Mouse (Mus musculus) embryonic facial prominence, embryonic 13.5 days (tissue): ENCODE results near the gene Txnrd1. TPM values are rescaled to one million over a fixed set of nuclear protein-coding genes. Genes with fewer than 3 reads are reported as not detected.

ENCODE experiments used
- ATAC-seq: fragments of 200-750 bp; cut with Nextera tagmentation; 2 replicates; pipeline ENCODE4 v1.8.0; 2017; ENCODE audit warnings: low read depth; ENCODE audit not compliant: insufficient number of reproducible peaks, insufficient read depth, low FRiP score, low TSS enrichment
- H3K27ac ChIP-seq: fragments of 300-500 bp; sonication (generic); 2 replicates; pipeline ENCODE4 v1.5.1; 2015; ENCODE audit warnings: moderate library complexity, mild to moderate bottlenecking, inconsistent platforms
- H3K27me3 ChIP-seq: fragments of 300-500 bp; sonication (generic); 2 replicates; pipeline ENCODE4 v1.6.1; 2015; ENCODE audit warnings: mild to moderate bottlenecking, inconsistent platforms
- H3K36me3 ChIP-seq: fragments of 300-500 bp; sonication (generic); 2 replicates; pipeline ENCODE4 v1.6.1; 2015; ENCODE audit warnings: mild to moderate bottlenecking, inconsistent platforms
- H3K4me1 ChIP-seq: fragments of 300-500 bp; sonication (generic); 2 replicates; pipeline ENCODE4 v1.6.1; 2015; ENCODE audit warnings: inconsistent platforms
- H3K4me2 ChIP-seq: fragments of 300-500 bp; sonication (generic); 2 replicates; pipeline ENCODE4 v1.6.1; 2015; ENCODE audit warnings: moderate library complexity, mild to moderate bottlenecking, inconsistent platforms
- H3K4me3 ChIP-seq: fragments of 300-500 bp; sonication (generic); 2 replicates; pipeline ENCODE4 v1.5.1; 2015; ENCODE audit warnings: mild to moderate bottlenecking, inconsistent platforms
- H3K9ac ChIP-seq: fragments of 300-500 bp; sonication (generic); 2 replicates; pipeline ENCODE4 v1.6.1; 2015; ENCODE audit warnings: mild to moderate bottlenecking, inconsistent platforms
- H3K9me3 ChIP-seq: fragments of 300-500 bp; sonication (generic); 2 replicates; pipeline ENCODE4 v1.6.1; 2016; ENCODE audit warnings: inconsistent platforms
- WGBS: fragments of 180-500 bp; shearing (Covaris S2); methylation state at CpG from one replicate; pipeline ENCODE4 v1.1.7; 2015; ENCODE audit warnings: mixed read lengths; 5-methylcytosine and 5-hydroxymethylcytosine counted together
- polyA plus RNA-seq: library from polyadenylated mRNA; unstranded; fragments of >200 nt; fragmentation: Nextera tagmentation; extraction: Ambion mirVana; gene quantifications from 2 replicates; pipeline ENCODE4 v1.2.1, GENCODE M21; 2015

Txnrd1 gene
- polyA plus RNA-seq, 1 experiment from 2014 or later: 99.4 TPM

- 79% methylated on average over 6 of the region's 6 CpGs for WGBS
- Histone ChIP-seq H3K4me2 (no peak overlapping the region), H3K4me3 (no peak overlapping the region), H3K27ac (no peak overlapping the region), H3K36me3 (peaks cover 47% of the 10 kb centered on the region), H3K9ac (no peak overlapping the region), H3K4me1 (peaks cover 27% of the 10 kb centered on the region), H3K9me3 (no peaks in the 10 kb centered on the region), H3K27me3 (no peaks in the 10 kb centered on the region)
- ATAC-seq: no peak
These were observed 34.8 kb downstream of the Txnrd1 start for GRCm38 (mm10) chr10:82868418-82869086.

GRCm38 (mm10) chr10:82875446-82875845, 41.7 kb downstream of the Txnrd1 start:
- 88% methylated on average over 10 of the region's 10 CpGs for WGBS
- Histone ChIP-seq H3K27ac (no peak overlapping the region), H3K9me3 (no peaks in the 10 kb centered on the region), H3K4me3 (no peak overlapping the region), H3K27me3 (no peaks in the 10 kb centered on the region), H3K9ac (no peak overlapping the region), H3K4me1 (peaks cover 20% of the 10 kb centered on the region), H3K36me3 (peaks cover 74% of the 10 kb centered on the region), H3K4me2 (no peak overlapping the region)
- no peak for ATAC-seq

DNA sequence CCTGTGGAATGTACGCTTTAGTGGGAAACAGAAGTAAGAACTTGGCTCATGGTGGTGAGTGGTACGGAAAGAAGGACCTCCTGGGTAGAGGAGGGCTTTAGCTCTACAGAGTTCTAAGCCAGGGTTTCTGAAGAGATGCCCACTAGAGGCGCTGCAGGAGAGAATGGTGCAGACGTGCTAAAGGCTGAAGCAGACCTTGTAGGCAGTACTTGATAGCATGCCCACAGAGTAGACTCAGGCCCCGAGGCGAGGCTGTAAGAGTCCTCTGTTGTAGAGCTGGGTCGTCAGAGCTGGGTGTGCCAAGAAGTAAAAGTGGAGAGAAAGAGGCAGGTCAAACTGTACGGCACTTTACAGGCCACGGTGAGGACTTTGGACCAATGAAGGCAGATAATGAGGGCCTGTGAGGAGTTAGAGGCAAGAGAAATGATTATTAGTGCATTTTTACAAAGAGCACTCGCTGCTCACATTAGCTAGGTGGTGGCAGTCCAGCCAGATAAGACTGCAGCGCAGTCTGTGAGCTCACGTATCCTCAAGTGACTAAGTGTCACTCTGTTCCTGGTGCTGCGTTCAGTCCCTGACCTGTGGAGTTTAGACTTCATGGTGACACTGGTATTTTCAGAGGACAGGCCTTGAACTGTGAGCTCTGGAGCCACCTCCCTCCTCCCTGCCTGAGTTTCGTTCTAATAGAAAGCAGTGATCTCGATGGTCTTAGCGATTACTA, 42.5 kb downstream of the Txnrd1 start:
- Histone ChIP-seq H3K27me3 (no peaks in the 10 kb centered on the region), H3K4me3 (no peak overlapping the region), H3K27ac (no peak overlapping the region), H3K4me1 (peaks cover 18% of the 10 kb centered on the region), H3K9ac (no peak overlapping the region), H3K36me3 (peaks cover 76% of the 10 kb centered on the region), H3K4me2 (no peak overlapping the region), H3K9me3 (no peaks in the 10 kb centered on the region)
- WGBS: 72% methylated on average over 16 of the region's 16 CpGs
- ATAC-seq: no peak

- Histone ChIP-seq H3K4me3 (no peak overlapping the region), H3K27ac (no peak overlapping the region), H3K36me3 (peaks cover 93% of the 10 kb centered on the region), H3K27me3 (no peaks in the 10 kb centered on the region), H3K4me2 (no peak overlapping the region), H3K9me3 (no peaks in the 10 kb centered on the region), H3K9ac (no peak overlapping the region), H3K4me1 (peaks cover 27% of the 10 kb centered on the region)
- ATAC-seq: no peak
- WGBS: 93% methylated on average over 6 of the region's 6 CpGs
These were observed 53.6 kb downstream of the Txnrd1 start for GRCm38 (mm10) chr10:82887354-82887753.

DNA sequence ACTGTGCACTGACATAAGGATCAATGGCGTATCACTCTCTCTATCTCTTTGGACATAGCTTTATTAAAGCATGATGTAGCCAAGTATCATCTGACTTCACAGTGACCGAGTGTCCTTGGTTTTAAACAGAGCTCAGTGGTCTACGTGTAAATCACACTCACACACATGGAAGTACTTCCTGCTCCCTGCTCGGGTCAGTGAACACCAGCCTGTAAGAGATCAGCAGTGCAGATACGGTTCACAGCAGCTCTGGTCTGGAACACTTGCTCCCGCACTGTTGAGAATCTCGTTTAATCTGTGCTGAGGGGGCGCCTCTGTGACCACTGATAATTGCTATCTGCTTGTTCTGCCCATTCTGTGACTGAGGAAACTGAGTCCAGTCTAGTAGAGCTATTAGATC, 54.8 kb downstream of the Txnrd1 start:
- ATAC-seq: no peak
- Histone ChIP-seq H3K9ac (no peak overlapping the region), H3K27ac (no peak overlapping the region), H3K4me3 (no peak overlapping the region), H3K27me3 (no peaks in the 10 kb centered on the region), H3K4me1 (peaks cover 33% of the 10 kb centered on the region), H3K4me2 (no peak overlapping the region), H3K36me3 (peaks cover 92% of the 10 kb centered on the region), H3K9me3 (no peaks in the 10 kb centered on the region)
- 86% methylated on average over 8 of the region's 8 CpGs for WGBS

GRCm38 (mm10) chr10:82889447-82889973, 55.8 kb downstream of the Txnrd1 start:
- peaks cover 88% of the 10 kb centered on the region for H3K36me3 ChIP-seq
- H3K4me2 ChIP-seq: no peak overlapping the region
- no peaks in the 10 kb centered on the region for H3K27me3 ChIP-seq
- H3K27ac ChIP-seq: peak overlapping the region; percentile 39; the same call in 1 of the 2 replicates
- H3K9me3 ChIP-seq: no peaks in the 10 kb centered on the region
- H3K9ac ChIP-seq: no peak overlapping the region
- peaks cover 33% of the 10 kb centered on the region for H3K4me1 ChIP-seq
- 55% methylated on average over 9 of the region's 9 CpGs for WGBS
- ATAC-seq: no peak
- H3K4me3 ChIP-seq: no peak overlapping the region

GRCm38 (mm10) chr10:82890936-82891335, 57.2 kb downstream of the Txnrd1 start:
- 62% methylated on average over 2 of the region's 2 CpGs for WGBS
- no peak overlapping the region for H3K9ac ChIP-seq

GRCm38 (mm10) chr10:82891427-82891826, 57.7 kb downstream of the Txnrd1 start:
- Histone ChIP-seq H3K4me3 (no peak overlapping the region), H3K27me3 (no peaks in the 10 kb centered on the region), H3K4me2 (no peak overlapping the region), H3K4me1 (peaks cover 33% of the 10 kb centered on the region), H3K9ac (no peak overlapping the region), H3K36me3 (peaks cover 88% of the 10 kb centered on the region), H3K9me3 (no peaks in the 10 kb centered on the region), H3K27ac (no peak overlapping the region)
- no peak for ATAC-seq
- WGBS: 65% methylated on average over 7 of the region's 7 CpGs

More at GRCm38 (mm10) chr10:82890936-82891335, 57.2 kb downstream of the Txnrd1 start:
- Histone ChIP-seq H3K4me3 (no peak overlapping the region), H3K4me2 (no peak overlapping the region), H3K36me3 (peaks cover 88% of the 10 kb centered on the region), H3K9me3 (no peaks in the 10 kb centered on the region), H3K4me1 (peaks cover 33% of the 10 kb centered on the region), H3K27me3 (no peaks in the 10 kb centered on the region), H3K27ac (no peak overlapping the region)
- ATAC-seq: no peak

DNA sequence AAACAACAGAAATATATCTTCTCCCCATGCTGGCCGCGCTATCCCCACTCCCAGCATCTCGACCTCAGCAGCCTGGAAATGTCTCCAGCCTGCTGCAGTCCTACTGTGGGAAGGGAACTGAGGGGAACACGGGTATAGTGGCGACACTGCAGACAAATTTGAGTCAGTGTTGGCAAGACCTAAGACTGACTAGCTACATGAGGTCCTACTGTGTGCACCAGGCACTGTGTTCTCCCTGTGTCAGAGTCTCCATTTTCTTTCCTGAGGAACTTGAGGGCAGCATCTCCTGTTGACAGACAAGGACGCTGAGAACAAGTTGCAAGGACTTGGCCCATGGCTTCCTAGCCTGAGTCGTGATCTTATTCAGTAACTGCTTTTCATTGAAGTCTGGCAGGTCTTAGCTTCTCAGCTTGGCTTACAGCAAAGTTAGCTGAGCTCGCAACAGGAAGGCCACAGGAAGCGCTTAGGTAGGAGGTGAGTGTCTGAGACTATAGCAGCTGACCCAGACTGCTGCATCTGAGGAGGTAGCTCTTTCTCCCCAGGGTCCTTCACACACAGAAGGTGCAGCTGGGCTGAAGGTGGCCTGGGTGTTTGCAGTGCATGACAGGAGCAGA, 58.8 kb downstream of the Txnrd1 start:
- peaks cover 88% of the 10 kb centered on the region for H3K36me3 ChIP-seq

DNA sequence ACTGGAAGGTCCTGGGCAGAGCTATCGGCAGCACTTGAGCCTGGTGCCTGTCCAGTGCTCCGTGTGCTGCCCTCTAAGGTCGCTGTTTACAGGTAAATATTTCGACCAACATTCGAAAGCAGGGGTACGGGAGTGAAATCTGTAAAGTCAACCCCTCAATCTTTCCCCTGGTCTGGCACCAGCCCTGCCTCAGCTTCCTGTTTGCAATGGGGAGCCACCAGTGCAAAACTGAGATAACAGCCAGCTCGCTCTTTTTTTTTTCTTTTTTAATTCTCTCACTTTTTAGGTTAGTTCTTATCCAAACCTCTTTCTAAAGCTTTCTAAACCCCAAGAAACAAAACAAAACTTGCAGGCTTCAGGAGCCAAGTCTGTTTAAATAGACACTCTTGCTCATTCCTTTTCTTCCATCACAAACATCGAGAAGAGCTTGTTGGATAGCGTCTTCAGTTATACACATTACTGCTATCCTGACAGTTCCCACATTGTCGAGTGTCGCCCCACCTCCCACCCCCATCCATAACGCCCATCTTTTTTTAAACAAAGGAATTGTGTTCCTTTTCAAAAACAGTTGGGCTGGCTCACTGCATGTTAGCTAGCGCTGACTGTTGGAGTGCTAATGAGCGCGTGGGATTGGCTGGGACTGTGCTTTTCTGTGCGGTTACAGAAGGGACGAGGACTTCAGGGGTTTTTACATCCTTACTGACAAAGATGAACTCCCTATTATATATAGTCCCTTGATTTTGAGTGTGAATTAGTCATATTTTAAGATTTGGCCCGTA, 60.3 kb downstream of the Txnrd1 start:
- Histone ChIP-seq H3K27ac (0 out of 2 replicates have a peak overlapping the region, but pooled peaks have one; percentile 9), H3K36me3 (peaks cover 88% of the 10 kb centered on the region), H3K27me3 (no peaks in the 10 kb centered on the region), H3K9me3 (no peaks in the 10 kb centered on the region), H3K4me3 (no peak overlapping the region), H3K4me1 (peaks cover 27% of the 10 kb centered on the region), H3K9ac (no peak overlapping the region), H3K4me2 (no peak overlapping the region)
- no peak for ATAC-seq
- 90% methylated on average over 18 of the region's 18 CpGs for WGBS

More for the DNA sequence above, 58.8 kb downstream of the Txnrd1 start:
- 0 out of 2 replicates have a peak overlapping the region, but pooled peaks have one; percentile 1 for H3K27ac ChIP-seq
- no peaks in the 10 kb centered on the region for H3K9me3 ChIP-seq
- 86% methylated on average over 9 of the region's 9 CpGs for WGBS
- ATAC-seq: no peak
- H3K27me3 ChIP-seq: no peaks in the 10 kb centered on the region
- no peak overlapping the region for H3K4me2 ChIP-seq
- H3K9ac ChIP-seq: 0 out of 2 replicates have a peak overlapping the region, but pooled peaks have one; percentile 6
- H3K4me3 ChIP-seq: no peak overlapping the region
- peaks cover 33% of the 10 kb centered on the region for H3K4me1 ChIP-seq

- ATAC-seq: no peak
- no peaks in the 10 kb centered on the region for H3K9me3 ChIP-seq
- no peak overlapping the region for H3K9ac ChIP-seq
- no peak overlapping the region for H3K27ac ChIP-seq
- H3K27me3 ChIP-seq: no peaks in the 10 kb centered on the region
- peaks cover 10% of the 10 kb centered on the region; the same call in 1 of the 2 replicates for H3K4me1 ChIP-seq
- H3K4me3 ChIP-seq: no peak overlapping the region
- no peak overlapping the region for H3K4me2 ChIP-seq
- peaks cover 53% of the 10 kb centered on the region for H3K36me3 ChIP-seq
- WGBS: 88% methylated on average over 13 of the region's 13 CpGs
These were observed 64.2 kb downstream of the Txnrd1 start for GRCm38 (mm10) chr10:82897936-82898335.
